Mouse (Mus musculus): ENCODE results near the gene Gm10642. TPM values are rescaled to one million over a fixed set of nuclear protein-coding genes. Genes with fewer than 3 reads are reported as not detected.
A peak's percentile ranks its signal among the peaks of the same experiment; 100 is the strongest.

The Gm10642 gene
- polyA plus RNA-seq, 1 experiment: 3.0 TPM

DNA sequence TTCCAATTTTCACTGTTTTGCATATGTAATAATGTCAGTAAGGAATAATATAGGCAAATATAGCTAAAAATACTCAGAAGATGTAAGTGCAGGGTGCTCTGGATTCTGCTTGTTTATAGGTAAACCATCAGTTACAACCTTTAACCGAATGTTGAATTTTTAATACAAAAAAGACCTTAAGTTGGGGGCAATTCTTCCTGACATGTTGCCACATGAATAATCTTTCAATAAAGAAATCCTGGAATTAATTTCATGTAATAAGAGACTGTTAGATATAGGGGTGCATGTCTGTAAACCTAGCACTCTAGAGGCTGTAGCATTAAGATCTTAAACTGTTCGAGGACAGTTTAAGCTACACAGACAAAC is 304 bp upstream of the Gm10642 start:
- Histone ChIP-seq H3K27ac (ENCODE audit: insufficient read depth, low read depth, low read length) (no peak overlapping the region), H3K4me1 (ENCODE audit: control insufficient read depth, insufficient read depth, low read length) (peaks cover 27% of the 10 kb centered on the region), H3K4me3 (ENCODE audit: insufficient read depth, low read length) (peak overlapping the region; percentile 91; the same call in 1 of the 2 replicates)
- TF ChIP-seq CTCF (IDR thresholded peaks at IDR 0.05; ENCODE audit: low read depth, low read length): no peak
- TF ChIP-seq POLR2A (IDR thresholded peaks at IDR 0.05; ENCODE audit: borderline replicate concordance, low read depth, low read length): no peak

DNA sequence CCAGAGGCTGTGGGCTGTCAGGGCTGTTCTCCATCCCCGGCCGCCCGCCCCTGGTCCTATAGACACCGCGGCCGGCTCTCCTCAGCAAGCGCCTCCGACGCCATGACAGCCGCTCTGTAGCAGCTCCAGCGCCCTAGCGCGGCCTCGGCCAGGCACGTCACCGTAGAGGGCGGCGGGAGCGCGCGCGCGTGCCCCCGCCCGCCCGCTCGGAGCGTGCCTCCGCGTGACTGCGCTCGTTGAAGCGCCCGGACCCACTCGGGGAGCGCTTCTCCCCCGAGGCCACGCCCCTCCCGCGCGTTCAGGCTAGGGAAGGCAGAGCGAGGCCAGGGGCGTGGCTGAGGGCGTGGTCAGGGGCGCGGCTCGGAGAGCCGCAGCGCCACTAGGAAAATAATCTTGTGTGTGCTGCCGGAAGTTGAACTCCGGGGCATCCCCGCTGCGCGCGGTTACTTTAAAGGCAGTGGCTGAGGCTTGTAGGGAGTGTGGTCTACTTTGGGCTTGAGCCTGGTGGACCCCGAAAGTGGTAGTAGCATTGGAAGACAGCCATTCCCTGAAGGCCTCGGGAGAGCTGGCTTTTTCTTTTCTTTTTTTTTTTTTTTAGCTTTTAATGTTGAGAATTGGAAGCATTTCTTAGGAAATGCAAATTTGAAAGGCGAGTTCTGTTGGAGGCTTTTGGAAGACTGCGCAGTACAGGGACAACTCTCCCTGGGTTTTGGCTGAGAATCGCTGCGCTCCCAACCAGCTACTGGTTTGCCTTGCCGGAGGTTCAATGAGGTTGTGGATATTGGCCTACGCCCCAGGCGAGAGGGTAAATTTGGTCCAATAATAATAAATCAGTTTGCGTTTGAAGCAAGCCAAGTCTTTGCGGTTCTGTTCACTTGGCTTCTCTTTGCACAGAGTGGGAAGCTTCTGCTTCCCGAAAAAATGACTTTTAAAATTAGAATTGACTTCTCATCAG is 1.2 kb downstream of the Gm10642 start, which contains the start of gene Mindy2:
Gene Mindy2 (minus strand): TSS at position 162 of the 955 bp plus-strand sequence.
- Histone ChIP-seq H3K27ac (ENCODE audit: insufficient read depth, low read depth, low read length) (peak within 1 kb of the TSS; percentile 96), H3K4me1 (ENCODE audit: control insufficient read depth, insufficient read depth, low read length) (peaks cover 17% of the 10 kb centered on the region), H3K4me3 (ENCODE audit: insufficient read depth, low read length) (peak within 1 kb of the TSS; percentile 91)
- no peak for TF ChIP-seq POLR2A (IDR thresholded peaks at IDR 0.05; ENCODE audit: borderline replicate concordance, low read depth, low read length)
- no peak for TF ChIP-seq CTCF (IDR thresholded peaks at IDR 0.05; ENCODE audit: low read depth, low read length)

GRCm38 (mm10) chr9:70658266-70658665 is 2.2 kb downstream of the Gm10642 start:
- Histone ChIP-seq H3K4me1 (ENCODE audit: control insufficient read depth, insufficient read depth, low read length) (peaks cover 11% of the 10 kb centered on the region), H3K27ac (ENCODE audit: insufficient read depth, low read depth, low read length) (no peak overlapping the region), H3K4me3 (ENCODE audit: insufficient read depth, low read length) (no peak overlapping the region)
- no peak for TF ChIP-seq CTCF (IDR thresholded peaks at IDR 0.05; ENCODE audit: low read depth, low read length)
- no peak for TF ChIP-seq POLR2A (IDR thresholded peaks at IDR 0.05; ENCODE audit: borderline replicate concordance, low read depth, low read length)

GRCm38 (mm10) chr9:70664847-70665246 is 8.8 kb downstream of the Gm10642 start:
- Histone ChIP-seq H3K27ac (ENCODE audit: insufficient read depth, low read depth, low read length) (no peak overlapping the region), H3K4me1 (ENCODE audit: control insufficient read depth, insufficient read depth, low read length) (peaks cover 4% of the 10 kb centered on the region; the same call in 1 of the 2 replicates), H3K4me3 (ENCODE audit: insufficient read depth, low read length) (no peak overlapping the region)
- TF ChIP-seq POLR2A (IDR thresholded peaks at IDR 0.05; ENCODE audit: borderline replicate concordance, low read depth, low read length): no peak

DNA sequence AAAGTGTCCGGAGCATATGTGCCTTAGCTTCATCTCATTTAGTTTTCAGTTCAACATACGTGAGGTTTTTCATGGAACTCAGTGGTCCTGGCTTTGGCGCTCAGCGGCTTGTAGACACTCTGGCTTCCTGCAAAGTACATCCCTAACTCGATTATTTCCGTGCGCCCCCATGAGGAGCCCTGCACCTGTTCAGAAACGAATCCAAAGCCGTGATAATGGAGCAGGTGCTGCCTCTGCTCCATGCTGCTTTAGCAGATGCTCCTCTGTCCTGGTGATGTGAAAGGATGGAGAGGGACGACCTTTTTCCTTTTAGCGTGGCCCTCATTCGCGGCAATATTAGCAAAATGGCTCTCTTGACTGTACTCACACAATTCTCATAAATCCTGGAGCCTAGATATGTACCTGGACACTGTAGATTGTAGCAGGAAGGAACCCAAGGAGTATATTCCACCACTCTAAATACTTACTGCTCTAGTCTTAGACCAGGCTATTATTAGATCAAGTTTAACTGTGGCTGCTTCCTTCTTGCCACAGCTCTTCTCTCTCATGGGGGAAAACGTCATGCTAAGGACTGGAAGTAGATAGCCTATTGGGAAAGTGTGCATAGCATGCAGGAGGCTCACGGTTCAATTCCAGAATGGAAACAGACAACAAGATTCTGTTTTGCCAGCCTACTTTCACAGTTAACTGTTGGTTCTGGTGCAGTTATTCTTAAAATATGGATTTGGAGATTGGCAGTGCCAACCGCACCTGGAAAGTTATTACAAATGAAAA is 9.5 kb downstream of the Gm10642 start:
- H3K27ac ChIP-seq (ENCODE audit: insufficient read depth, low read depth, low read length): no peak overlapping the region
- TF ChIP-seq POLR2A (IDR thresholded peaks at IDR 0.05; ENCODE audit: borderline replicate concordance, low read depth, low read length) (no peak), CTCF (IDR thresholded peaks at IDR 0.05; ENCODE audit: low read depth, low read length) (no peak)

GRCm38 (mm10) chr9:70666811-70667210 is 10.8 kb downstream of the Gm10642 start:
- Histone ChIP-seq H3K4me1 (ENCODE audit: control insufficient read depth, insufficient read depth, low read length) (peaks cover 4% of the 10 kb centered on the region; the same call in 1 of the 2 replicates), H3K27ac (ENCODE audit: insufficient read depth, low read depth, low read length) (no peak overlapping the region), H3K4me3 (ENCODE audit: insufficient read depth, low read length) (no peak overlapping the region)
- TF ChIP-seq CTCF (IDR thresholded peaks at IDR 0.05; ENCODE audit: low read depth, low read length) (no peak), POLR2A (IDR thresholded peaks at IDR 0.05; ENCODE audit: borderline replicate concordance, low read depth, low read length) (no peak)

More for the DNA sequence above, 9.5 kb downstream of the Gm10642 start:
- Histone ChIP-seq H3K4me3 (ENCODE audit: insufficient read depth, low read length) (no peak overlapping the region), H3K4me1 (ENCODE audit: control insufficient read depth, insufficient read depth, low read length) (peaks cover 4% of the 10 kb centered on the region; the same call in 1 of the 2 replicates)

DNA sequence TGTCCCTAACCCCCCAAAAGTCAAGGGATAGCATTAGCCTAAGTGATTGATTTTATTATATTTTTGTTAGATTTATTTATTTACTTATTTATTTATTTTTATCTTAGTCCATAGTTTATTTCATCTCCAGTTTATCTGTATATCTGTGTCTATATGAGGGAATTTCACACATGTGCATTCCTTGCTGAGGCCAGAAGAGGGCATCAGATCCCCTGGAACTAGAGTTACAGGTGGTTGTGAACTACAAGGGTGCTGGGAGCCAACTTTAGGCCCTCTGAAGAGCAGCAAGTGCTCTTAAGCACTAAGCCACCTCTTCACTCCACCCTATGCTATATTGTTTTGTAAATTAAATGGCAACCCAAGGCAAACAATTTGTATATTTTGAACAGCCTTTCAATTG is 12.0 kb downstream of the Gm10642 start:
- Histone ChIP-seq H3K4me1 (ENCODE audit: control insufficient read depth, insufficient read depth, low read length) (peaks cover 4% of the 10 kb centered on the region; the same call in 1 of the 2 replicates), H3K4me3 (ENCODE audit: insufficient read depth, low read length) (no peak overlapping the region), H3K27ac (ENCODE audit: insufficient read depth, low read depth, low read length) (no peak overlapping the region)
- TF ChIP-seq CTCF (IDR thresholded peaks at IDR 0.05; ENCODE audit: low read depth, low read length) (no peak; the same call in 1 of the 2 replicates), POLR2A (IDR thresholded peaks at IDR 0.05; ENCODE audit: borderline replicate concordance, low read depth, low read length) (no peak)

GRCm38 (mm10) chr9:70669197-70669596 is 13.1 kb downstream of the Gm10642 start:
- Histone ChIP-seq H3K4me3 (ENCODE audit: insufficient read depth, low read length) (no peak overlapping the region), H3K27ac (ENCODE audit: insufficient read depth, low read depth, low read length) (no peak overlapping the region)
- TF ChIP-seq CTCF (IDR thresholded peaks at IDR 0.05; ENCODE audit: low read depth, low read length) (no peak), POLR2A (IDR thresholded peaks at IDR 0.05; ENCODE audit: borderline replicate concordance, low read depth, low read length) (no peak)

GRCm38 (mm10) chr9:70670381-70670780 is 14.3 kb downstream of the Gm10642 start:
- no peak for TF ChIP-seq CTCF (IDR thresholded peaks at IDR 0.05; ENCODE audit: low read depth, low read length)
- no peak for TF ChIP-seq POLR2A (IDR thresholded peaks at IDR 0.05; ENCODE audit: borderline replicate concordance, low read depth, low read length)
- Histone ChIP-seq H3K27ac (ENCODE audit: insufficient read depth, low read depth, low read length) (no peak overlapping the region), H3K4me1 (ENCODE audit: control insufficient read depth, insufficient read depth, low read length) (peaks cover 4% of the 10 kb centered on the region; the same call in 1 of the 2 replicates), H3K4me3 (ENCODE audit: insufficient read depth, low read length) (no peak overlapping the region)

More at GRCm38 (mm10) chr9:70669197-70669596, 13.1 kb downstream of the Gm10642 start:
- H3K4me1 ChIP-seq (ENCODE audit: control insufficient read depth, insufficient read depth, low read length): peaks cover 4% of the 10 kb centered on the region; the same call in 1 of the 2 replicates
